Mouse (Mus musculus) thymus, postnatal 4 days (tissue): ENCODE data around the gene Gpr87.

Experiments
- DNase-seq: peaks from one replicate; pipeline ENCODE4 v3.0.0; 2021

Gpr87 gene

GRCm38 (mm10) chr3:59194938-59195337 is at the start of gene Gpr87:
Gpr87 (minus strand) TSS chr3:59195104.
- no peak for DNase-seq

DNA sequence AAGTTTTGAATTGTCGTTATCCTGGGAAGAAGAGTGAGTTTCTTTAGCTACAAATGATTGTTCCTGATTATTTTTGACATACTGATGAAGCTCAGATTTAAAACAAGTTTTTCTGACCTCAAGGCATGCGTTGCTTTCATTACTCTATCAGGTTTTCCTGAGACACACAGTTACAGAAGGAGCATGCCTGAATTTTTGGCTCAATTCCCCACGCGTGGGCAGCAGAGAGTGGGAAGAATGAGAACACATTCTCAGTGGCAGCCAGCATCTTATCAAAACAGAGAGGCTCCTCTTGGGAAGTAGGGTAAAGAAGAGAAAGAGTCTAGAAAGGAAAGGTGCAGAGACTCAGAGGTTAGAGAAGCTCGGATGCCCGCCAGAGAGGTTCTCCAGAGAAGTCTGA is 48.5 kb upstream of the Gpr87 start:
- DNase-seq: no peak

GRCm38 (mm10) chr3:59234878-59235277 is 40.0 kb upstream of the Gpr87 start:
- peak; percentile 66 for DNase-seq

- no peak for DNase-seq
These were observed 36.0 kb upstream of the Gpr87 start for GRCm38 (mm10) chr3:59230912-59231311.

DNA sequence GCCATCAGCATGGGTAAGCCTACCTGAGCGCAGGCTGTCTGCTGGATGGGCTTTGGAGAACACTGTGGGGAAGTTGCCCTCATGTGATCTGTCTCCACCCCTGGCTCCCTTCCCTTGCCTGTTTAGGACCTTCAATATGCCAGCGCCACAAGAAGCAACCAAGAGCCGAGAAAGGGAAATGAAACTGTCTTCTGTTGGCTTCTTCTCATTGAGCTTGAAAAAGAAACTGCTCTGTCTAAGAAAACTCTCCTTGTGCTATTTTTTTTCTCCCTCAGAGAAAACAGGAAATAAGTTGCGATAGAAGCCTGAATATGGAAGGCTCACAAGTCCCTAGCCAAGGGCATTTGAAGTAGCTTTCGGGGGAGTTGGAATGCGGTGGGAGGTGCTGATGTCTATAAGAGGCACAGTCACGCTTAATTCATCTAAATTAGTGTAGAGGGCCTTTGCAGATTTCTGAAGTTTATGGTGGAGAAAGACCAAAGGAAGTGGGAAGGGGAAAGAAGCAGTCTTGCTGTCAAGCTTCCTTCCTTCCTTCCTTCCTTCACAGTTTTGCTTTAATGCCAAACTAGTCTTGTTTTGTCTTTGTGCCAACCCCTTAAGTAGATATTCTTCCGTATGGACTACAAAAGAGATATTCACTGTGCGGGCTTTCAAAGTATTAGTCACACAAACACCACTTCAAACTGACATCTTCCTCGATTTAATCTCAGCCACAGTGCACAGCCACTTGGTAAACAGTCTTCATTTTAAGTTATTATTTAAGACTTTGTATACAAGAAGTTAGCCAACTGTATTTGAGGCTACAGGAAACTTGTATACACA is 34.0 kb upstream of the Gpr87 start:
- peak; percentile 40 for DNase-seq

DNA sequence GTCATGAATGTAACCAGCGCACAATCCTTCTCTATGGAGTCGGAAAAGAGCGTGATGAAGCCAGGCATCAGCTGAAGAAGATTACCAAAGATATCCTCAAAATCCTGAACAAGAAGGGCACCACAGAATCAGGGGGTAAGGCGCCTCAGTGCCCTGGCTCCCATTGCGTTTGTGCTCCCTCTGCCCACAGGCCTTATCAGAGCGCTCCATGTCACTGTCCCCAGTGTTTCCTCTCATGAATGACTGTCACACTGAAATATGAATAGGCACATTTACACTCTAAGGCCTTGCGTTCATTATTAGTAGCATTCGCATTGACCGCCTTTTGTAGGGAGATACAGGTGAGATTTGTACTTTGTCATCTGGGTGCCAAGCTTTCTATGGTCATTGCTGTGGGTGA is 32.8 kb upstream of the Gpr87 start:
- no peak for DNase-seq

- DNase-seq: no peak
These were observed 30.5 kb upstream of the Gpr87 start for GRCm38 (mm10) chr3:59225411-59225810.

DNA sequence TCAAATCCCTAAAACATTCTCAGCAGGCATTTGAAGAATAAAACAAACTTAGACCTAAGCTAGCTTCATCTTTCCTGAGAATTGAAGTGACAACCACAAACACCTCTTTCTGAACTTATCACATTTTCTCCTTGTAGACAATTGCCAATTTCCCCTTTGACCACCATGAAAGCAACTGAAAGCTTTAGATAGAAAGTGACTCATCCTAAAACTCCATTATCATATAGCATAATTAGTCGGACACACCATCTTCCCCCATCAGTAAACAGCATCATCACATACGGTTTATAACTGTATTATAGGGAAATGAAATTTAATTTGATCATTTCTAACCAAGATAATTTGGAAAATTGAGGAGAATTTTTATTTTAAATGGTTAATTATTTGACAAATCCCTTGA is 27.4 kb upstream of the Gpr87 start:
- DNase-seq: no peak

GRCm38 (mm10) chr3:59219326-59219725 is 24.4 kb upstream of the Gpr87 start:
- DNase-seq: no peak

DNA sequence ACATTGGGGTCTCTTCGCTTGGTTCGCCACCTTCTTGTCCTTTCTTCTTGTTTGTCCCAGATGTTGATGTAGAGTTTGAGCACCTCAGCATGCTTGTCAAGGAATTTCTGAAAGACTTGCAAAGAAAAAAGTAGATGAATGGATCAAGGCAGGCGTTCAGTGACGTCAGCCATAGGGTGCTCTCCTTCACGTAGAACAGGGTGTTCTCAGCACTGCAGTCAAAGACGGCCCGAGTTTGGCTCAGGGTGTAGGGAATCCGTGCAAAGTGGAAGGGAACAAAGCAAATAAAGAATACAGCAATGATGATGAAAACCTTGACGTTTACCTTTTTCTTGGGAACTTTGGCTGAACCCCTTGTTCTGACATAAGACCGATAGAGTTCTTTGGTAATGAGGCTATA is 22.3 kb upstream of the Gpr87 start:
- DNase-seq: no peak

DNA sequence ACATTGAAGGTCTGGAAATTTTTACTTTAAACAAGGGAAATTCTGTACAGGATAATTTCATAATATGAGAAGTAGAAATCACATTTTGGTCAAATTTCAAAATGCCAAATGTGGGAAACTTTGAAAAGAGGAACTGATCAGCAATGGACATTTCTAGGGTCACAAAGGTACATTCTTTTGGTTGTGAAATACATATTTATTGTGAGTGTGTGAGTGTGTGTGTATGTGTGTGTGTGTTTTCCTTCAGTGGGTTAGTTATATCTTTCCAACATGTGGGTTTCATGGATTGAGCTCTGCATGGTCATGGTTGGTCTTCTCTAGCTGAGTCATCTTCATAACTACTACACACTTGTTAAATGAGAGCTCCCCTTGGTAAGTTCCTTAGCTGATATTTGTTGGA is 17.5 kb upstream of the Gpr87 start:
- DNase-seq: no peak

- DNase-seq: no peak
These were observed 16.9 kb upstream of the Gpr87 start for GRCm38 (mm10) chr3:59211784-59212183.

DNA sequence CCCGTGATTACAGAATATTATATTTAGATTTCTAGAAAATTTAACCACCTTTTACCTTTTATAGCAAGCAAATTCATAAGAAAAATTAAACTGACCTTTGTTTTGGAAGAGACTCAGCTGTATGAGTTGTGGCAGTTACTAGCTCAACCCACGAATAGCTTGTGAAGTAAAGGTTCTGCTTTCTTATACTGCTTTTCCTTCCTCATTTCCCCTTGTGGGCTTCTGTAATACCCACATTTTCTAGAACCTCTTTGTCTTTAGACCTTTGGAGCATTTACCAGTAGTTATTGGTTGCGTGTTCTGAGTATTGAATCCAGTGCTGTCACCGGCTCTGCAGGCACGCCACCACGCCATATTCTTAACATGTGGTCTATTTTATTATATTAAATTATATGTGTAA is 15.8 kb upstream of the Gpr87 start, which contains the start of gene P2ry13:
TSS of gene P2ry13 (minus strand) at position 156 of the 400 bp plus-strand sequence.
- DNase-seq: no peak

DNA sequence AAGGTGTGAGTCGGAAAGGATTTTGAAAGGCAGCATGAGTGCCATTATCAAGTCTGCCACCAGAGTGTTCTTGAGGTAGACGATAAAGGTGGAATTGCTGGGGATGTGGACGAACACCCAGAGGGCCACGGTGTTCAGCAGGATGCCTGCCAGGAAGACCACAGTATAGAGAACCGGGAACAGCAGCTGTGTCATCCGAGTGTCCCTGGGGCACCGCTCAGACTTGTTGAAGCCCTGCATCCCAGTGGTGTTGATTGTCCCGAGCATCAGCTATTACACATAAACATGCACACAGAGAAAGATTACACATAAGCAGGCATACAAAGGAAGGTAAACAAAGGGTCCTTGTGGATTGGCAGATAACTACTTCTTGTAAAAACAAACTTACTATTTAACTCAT is 15.2 kb upstream of the Gpr87 start:
- DNase-seq: no peak

GRCm38 (mm10) chr3:59208650-59209548 is 14.0 kb upstream of the Gpr87 start:
- no peak for DNase-seq

DNA sequence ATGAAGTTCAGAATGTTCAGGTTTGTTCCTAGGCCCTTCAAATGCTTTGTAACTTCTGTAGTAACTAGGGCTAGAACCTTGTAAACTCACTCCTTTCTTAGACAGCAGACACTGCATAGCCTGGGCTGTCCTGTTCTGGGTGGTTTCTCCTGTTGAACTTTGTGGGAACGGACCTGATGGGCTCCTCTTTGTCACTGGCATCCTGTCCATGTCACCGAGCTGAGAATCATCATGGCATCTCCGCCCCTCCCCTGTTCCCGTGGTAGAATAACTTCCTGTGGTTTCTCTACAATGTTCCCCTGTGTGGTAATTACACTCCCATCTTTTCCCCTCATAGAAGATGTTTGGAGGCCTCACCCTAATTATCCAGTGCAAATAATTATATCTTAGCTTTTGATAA is 11.0 kb upstream of the Gpr87 start:
- DNase-seq: peak; percentile 50

GRCm38 (mm10) chr3:59204719-59205503 is 10.0 kb upstream of the Gpr87 start:
- no peak for DNase-seq

DNA sequence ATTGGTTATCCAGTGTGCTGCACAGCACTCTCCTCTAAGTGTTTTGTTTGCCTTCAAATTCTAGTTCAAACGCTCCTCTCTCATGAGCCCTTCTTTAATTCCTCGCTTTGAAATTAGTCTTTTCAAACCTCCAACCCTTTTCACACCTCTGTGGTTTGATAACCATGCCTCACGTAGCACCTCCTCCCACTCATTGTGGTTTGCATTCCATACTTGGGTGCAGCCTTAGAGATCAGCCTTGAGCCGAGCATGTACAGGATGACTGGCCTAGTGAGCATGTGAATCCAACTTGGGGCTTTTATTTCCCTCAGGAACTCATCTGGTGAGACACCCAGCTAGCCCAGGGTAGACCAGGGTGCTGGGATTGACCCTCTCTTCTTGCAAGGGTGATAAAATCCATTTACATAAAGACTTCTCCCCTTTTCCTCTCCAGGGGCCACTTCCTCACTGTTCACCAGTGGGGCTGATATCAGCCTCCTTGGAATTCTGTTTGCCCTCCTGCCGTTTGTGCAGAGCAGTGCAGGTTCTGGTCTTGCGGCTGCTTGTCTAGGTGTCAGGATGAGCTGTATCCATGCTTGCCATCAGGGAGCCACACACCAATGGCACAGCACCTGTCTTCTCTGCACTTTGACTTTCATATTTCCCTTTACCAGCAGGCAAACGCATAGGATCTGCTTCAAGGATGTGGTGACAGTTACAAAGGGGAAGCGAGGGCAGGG is 9.1 kb upstream of the Gpr87 start:
- DNase-seq: no peak

DNA sequence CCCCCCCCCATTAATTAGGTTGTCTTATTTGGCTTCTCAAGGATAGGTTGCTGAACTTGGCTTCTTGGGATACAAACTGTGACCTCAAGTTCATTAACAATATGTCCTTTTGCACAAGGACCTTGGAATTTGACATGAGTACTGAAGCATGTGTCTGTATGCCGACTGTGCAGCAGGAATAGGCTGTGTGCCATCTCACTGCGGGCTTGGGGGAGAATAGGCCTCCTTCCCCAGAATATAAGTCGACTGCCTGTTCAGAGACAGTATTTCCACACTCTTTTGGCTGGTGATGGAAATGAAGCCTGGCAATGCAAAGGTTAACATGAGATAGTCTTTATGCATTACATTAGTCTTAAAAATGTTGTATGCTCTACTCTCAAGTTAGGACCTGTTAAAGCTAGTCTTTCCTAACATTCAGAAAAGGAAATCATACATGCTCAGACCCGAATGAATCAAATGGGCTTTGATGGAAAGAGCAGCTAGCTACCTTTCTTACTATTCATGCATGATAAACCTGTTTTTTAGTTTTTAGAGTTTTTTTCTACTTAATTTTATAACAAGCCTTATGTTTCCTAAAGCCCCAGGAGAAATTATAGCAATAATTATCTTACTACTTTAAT is 2.5 kb upstream of the Gpr87 start:
- DNase-seq: no peak

GRCm38 (mm10) chr3:59194099-59194498 is 805 bp downstream of the Gpr87 start:
- DNase-seq: no peak

GRCm38 (mm10) chr3:59191674-59192073 is 3.2 kb downstream of the Gpr87 start:
- no peak for DNase-seq

DNA sequence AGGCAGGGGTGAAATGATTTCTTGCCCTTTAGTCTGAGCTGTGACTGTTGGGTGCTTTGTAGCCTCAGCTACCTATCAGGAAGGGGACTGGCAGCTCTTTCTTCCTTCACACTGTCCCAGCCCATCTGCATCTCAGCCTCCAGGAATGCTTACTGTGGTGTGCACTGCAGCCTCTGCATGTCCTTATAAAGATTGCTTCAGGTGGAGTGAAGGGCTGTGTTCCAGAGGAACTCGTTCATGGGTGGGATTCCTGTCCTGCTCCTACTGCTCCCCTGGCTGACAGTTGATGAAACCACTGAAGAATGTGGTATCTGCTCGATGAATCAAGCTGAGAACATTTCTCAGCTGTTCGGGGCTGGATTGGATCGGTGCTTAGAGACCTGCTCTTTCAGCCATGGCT is 7.6 kb downstream of the Gpr87 start:
- no peak for DNase-seq
